Mouse (Mus musculus) granulocyte monocyte progenitor cell, adult 5-6 weeks (primary cell): ENCODE results near the gene Flot1. TPM values are rescaled to one million over a fixed set of nuclear protein-coding genes. Genes with fewer than 3 reads are reported as not detected.

Experiments
- ATAC-seq: replicated peaks from 2 replicates; pipeline ENCODE4 v1.8.0; 2016; ENCODE audit warnings: mild to moderate bottlenecking, moderate TSS enrichment, inconsistent platforms; ENCODE audit not compliant: poor library complexity, severe bottlenecking
- total RNA-seq, 2 experiments: library from RNA; stranded (forward) in 1 of 2; stranded (reverse) in 1 of 2; fragments of 200-712, 200-1000 nt in 1 of 2; fragments of >200 nt in 1 of 2; fragmentation: Nextera tagmentation in 1 of 2; gene quantifications; 2 replicates each; pipeline ENCODE4 v1.2.3; 2014 to 2017

Gene Flot1
- total RNA-seq (2014; fragmentation: Nextera tagmentation) = 66.8 and 109 TPM in 2 replicates
- 58.3 and 63.6 TPM in 2 replicates for total RNA-seq (2017)

DNA sequence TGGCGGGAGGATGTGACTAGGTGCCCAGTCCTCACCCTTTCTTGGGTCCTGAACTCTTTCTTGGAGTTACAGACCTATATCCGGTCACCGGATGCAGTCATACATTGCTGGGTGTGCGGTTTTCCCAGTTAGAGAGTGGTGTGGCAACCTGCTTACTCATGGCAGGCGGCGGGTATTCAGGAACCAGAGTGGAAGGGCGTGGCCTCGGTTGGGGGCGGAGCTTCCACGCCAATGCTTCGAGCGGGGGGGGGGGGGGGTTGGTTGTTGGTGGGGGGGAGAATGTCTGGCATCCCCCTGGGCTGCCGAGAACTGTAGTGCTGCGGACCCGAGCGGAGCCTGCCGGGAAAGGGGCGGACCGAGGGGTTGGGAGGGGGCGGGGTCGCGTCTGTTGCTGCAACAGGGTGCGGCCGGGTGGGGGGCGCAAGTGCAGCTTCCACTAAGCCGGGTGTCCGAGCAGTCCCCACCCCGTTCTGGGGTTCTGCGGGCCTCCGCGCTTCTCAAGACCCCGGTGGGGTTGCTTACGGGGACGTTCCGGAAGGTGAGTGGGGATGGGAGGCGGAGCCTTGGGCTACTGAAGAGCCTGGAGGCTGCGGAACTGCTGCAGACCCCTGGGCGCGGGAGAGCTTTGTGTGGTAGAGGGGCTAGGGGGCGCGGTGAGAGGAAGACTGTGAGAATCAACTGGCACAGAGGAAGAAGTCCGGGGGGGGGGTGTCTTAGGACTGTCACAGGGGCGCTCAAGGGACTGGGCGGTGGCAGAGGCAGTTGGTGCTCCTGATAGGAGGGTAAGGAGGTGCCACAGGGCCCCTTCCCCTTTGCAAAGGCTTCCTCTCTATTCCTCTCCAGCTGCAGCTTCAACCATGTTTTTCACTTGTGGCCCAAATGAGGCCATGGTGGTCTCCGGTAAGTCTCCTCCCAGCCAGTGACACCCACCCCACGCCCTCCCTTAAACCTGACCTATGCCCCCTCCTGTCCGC, at the start of gene Flot1:
Flot1 (plus strand) TSS at position 267 of the 974 bp plus-strand sequence.
- ATAC-seq = peak; percentile 65

DNA sequence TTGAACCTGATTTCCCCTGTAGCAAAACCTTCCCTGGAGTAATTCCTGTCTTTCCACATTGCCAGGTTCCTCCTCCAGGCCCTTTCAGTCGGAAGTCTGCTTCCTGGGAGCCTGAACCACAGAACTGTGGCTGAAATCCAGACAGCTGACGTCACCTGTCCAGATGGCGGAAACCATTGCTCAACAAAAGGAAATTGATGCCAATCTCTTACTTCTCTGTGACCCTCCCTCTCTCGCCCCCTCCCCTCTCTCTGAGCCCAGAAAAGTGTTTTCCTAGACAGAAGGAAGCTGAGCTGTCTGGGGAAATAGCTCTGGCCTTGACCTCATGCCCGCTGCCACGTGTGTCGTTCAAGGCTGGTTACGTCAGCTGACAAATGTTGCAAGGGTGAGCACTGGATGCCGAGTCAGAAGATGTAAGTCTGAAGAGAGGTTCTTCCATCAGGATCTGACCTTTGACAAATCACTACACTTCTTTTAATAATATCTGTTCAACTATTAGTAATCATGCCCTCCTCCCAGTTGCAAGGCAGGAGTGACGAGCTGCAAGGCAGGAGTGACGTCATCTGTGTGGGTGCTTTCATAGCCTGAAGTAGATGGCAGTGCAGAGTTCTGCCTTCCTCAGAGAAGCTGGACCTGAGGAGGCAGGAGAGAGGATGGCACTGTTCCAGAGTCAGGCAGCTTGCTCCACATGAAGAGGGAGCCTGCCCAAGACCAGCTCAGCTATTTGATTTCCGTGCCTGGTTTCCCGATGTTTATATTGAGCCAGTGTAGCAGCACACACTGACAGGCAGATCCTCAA, 46.0 kb upstream of the Flot1 start:
- peak; percentile 78 for ATAC-seq

DNA sequence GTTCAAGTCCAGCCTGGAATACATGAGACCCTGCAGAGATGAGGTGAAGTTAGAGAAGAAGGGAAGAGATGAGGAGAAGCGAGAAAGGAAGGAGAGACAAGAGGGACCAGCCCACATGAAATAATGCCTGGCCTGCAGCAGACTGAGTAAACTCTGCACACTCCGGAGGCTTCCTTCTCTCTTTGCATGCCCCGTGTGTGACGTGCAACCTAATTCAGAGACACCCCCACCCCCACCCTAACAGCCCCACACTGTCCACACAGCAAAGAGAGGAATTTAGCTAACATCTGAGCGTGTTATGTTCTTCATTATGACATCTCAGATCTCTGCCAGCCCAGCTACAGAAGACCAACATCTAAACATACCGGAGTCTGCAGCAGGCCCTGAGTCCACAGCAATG, 44.1 kb upstream of the Flot1 start:
- ATAC-seq = no peak

DNA sequence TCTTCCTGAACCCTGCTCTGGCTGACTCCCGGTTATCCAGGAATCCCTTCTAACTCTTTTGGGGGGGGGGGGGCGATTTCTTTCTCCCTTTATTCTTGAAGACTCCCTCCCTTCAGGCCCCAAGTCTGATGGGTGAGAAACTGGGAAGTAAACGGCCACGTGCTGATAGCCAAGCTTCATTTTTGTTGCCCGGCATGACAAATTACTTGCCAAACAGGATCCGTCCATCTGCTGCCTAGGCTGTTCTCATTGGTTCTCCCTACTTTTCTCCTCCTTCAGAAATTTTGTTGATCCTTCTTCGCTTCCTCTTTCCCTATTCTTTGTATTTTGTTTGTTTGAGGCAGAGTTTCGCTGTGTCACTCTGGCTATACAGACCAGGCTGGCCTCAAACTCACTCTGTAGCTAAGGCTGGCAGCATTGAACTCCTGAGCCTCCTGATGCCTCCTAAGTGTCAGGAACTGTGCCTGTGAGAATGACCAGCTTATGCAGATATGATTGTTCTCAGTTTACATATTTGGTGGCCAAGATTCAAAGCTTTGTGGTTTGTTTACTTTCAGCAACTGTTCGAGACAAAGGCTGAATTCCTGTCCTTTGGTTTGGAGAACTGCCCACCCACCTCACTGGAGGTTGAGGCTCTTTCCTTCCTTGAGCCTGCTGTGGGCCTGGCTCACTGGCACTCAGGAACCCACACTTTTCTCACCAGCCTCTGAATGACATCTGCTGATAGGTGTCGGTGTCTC, 43.4 kb upstream of the Flot1 start:
- peak; percentile 21 for ATAC-seq

DNA sequence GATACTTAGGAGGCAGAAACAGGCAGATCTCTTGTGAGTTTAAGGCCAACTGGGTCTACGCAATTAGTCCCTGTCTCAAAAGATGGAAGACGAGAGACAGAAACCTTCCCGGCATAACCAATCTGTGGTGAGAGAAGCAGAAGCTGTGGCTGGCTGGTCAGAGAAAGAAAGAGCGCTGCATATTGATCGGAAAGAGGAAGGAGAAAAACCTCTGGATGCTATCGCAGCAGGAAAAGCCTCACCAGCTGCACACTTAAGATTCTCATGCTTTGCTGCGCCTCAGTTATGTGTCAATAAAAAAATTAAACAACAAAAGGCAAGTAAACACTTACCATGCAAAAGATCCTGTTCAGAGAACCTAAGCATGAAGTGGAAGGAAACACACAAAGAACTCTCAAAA, 42.7 kb upstream of the Flot1 start:
- peak; percentile 46 for ATAC-seq

DNA sequence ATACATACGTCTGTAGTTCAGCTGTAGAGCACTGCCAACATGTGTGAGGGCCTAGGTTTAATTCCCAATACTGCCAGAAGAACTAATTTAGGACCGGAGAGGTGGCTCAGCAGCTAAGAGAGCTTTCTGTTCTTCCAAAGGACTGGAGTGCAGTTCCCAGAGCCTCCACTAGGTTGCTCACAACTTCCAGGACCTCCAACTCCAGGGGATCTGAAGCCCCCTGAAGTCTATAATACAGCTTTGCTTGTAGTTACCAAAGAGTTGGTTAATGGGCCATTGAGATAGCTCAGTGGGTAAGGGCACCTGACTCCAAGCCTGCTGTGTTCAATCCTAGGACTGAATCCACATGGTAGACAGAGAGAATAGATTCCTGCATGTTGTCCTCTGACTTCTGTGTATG, 40.6 kb upstream of the Flot1 start:
- ATAC-seq = no peak

DNA sequence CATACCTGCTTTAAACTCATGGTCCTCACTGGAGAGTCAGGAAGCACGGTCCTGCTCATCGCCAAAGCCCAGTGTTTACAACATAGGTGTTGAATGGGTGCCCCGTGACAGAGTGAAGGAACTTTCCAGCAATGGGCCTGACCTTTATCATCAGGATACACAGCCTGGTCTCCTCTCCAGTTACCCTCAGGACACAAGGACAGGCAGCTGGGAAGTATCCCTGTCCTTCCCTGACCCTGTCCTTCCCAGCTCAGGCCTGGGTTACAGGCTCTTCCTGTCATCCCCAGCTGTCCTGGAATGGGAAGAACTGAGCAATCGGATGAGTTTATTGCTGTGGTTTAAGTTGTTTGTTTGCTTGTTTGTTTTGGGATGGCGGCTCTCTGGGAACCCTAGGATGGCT, 40.1 kb upstream of the Flot1 start:
- ATAC-seq = no peak

DNA sequence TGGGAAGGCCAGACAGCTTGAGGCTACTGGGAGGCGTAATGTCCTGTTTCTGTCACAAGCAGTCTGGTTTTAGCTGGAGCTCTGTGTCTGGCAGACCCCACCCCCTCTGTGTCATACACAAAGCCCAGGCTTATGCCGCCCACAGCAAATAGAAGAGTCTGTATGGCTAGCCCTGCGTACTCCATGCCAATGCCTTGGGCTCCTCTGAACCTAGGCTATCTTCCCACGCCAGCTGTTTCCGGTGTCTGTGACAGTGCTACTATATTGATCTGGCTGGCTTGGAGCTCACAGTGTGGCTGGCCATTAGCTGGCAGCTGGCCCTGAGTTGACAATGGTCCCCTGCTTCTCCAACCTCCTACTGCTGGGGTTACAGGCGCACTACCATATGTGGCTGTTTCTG, 39.1 kb upstream of the Flot1 start:
- ATAC-seq = peak; percentile 26

DNA sequence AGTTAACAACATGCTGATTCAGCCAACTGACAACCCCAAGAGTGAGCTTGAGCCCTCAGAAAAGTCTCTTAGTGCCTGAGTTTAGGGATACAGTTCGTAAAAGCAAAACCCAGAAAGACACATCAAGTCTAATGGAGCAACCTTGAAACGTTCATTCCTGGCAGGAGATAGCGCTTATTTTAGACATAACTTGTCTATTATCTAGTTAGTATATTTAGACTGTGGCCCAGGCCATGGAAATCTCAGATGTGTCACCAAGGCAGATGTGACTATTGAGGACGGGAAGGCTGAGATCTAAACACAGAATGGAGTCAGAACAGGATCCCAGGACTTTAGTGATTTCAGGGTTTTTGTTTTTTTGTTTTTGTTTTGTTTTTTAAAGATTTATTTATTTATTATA, 37.9 kb upstream of the Flot1 start:
- no peak for ATAC-seq

DNA sequence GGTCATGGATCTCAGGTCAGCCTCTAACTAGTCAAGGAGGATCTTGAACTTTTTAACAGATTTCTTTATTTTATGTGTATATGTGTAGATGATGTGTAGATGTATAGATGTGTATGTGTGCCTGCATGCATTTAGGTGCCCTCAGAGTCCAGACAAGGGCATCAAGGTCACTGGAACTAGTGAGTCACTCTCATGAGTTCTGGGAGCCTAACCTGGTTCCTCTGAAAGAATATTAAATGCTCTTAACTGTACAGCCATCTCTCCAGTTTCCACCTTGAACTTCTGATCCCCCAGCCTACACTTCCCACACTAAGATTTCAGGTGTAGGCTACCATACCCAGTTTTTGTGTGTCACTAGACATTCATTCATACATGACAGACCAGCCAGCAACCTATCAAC, 35.5 kb upstream of the Flot1 start:
- ATAC-seq = no peak

DNA sequence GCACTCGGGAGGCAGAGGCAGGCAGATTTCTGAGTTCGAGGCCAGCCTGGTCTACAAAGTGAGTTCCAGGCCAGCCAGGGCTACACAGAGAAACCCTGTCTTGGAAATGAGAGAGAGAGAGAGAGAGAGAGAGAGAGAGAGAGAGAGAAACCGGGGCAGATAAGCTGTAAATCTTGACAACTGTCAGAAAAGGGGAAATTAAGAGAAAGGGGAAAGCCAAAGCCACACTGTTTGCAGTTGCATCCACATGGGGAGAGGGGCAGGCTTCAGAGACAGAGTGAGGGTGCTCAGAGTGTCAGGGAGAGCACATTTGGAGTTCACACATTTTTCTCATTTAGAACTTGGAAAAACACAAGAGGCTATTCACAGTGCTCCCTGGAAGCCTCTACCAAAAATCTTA, 35.0 kb upstream of the Flot1 start:
- ATAC-seq = peak; percentile 79

DNA sequence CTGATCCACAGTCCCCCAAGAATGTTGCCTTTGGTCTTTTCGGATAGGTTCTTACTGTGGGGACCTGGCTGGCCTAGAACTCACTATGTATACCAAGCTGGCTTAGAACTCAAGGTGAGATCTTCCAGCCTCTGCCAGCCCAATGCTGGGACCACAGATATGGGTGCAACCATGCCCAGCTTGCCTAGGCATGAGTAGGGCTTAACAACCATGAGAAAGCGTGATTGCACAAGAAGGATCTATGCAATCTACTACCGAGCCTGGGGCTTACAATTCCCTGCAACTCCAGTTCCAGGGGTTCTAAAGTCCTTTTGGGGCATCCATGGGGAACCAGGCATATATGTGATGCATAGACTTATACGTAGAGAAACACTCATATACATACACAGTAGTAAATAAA, 32.1 kb upstream of the Flot1 start:
- peak; percentile 52 for ATAC-seq

DNA sequence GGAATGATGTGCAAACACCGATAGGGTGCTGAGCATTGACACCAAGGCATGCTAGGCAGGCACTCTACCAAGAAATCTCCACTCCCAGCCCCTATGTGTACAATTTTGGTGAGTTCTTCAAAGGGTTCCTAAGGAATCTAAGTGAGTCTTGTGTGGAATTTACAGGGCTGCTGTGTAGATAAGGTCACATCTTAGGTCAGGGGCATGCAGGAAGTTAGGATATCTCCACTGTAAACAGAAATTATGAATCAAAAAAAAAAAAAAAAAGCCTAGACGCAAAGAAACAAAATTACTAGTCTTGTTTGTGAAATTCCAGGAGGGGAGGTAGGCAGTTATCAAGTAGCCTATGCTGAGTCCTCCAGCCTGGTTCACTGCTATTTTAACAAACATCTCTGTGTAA, 30.2 kb upstream of the Flot1 start:
- ATAC-seq = no peak

DNA sequence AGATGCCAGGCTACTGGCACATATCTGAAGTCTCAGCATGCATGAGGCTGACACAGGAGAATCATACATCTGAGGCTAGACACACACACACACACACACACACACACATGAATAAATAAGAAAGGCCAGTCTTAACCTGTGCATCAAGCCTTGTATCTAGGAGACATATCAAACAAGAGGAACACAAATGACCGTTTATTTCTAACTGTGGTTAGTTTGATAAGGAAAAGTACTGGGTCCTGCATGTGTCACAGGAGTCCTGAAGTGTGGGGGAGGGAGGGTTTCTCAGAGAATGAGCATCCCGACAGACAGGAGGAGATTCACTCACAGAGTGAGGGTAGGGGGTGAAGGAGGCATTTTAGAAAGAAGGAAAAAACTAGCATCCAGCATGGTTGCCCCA, 27.9 kb upstream of the Flot1 start:
- ATAC-seq = peak; percentile 21; the same call in 1 of the 2 replicates

DNA sequence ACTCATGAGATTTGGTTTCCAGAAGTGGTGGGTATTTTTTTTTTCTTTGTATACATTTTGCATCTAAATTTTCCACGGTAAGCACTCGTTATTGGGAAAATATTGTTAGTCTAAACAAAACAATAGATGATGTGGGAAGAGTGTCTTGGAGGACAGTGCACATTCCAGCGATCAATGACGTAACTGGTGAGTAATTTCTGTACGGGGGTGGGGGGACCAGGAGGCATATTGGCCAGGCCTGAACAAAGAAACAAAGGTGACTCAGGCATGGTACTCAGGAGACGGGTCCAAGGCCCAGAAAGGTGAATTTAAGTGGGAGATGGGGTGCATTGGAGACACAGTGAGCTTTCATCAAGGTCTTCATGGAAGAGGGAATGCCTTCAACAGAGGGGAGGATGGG, 27.4 kb upstream of the Flot1 start:
- ATAC-seq = no peak

DNA sequence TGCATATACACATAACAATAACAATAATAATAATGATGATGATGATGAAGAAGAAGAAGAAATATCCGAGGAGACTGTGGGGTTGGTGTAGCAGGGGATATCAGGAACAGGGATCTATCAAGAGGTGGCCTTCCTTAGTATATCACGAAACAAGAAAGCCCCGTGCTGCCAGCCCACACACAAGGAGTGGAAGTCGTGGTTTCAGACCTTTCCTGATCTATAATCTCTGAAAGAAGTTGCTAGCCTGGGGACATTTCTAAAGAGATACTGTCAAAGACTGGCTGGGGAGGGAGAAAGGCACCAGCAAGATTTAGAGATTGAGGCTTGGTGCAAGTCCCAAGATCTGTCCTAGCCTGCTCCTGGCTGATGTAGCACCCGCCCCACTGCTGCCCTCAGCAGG, 26.2 kb upstream of the Flot1 start:
- ATAC-seq = no peak

DNA sequence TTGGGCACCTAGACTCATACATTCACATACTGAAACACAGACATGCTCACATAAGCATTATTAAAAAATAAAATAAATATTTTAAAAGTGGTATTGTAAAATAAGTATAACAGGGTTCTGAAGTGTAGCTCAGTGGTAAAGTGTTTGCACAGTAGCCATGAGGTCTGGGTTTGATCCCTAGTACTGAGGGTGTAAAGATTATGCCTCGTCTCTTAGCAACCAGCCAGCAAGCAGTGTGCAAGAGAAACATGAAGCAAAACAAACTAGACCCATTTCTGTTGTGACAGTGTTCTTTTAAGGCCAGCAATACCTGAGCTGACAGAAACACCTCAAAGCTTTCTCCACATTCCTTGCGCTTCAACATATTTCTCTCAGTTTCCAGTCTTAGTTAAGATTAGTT, 22.1 kb upstream of the Flot1 start:
- no peak for ATAC-seq

DNA sequence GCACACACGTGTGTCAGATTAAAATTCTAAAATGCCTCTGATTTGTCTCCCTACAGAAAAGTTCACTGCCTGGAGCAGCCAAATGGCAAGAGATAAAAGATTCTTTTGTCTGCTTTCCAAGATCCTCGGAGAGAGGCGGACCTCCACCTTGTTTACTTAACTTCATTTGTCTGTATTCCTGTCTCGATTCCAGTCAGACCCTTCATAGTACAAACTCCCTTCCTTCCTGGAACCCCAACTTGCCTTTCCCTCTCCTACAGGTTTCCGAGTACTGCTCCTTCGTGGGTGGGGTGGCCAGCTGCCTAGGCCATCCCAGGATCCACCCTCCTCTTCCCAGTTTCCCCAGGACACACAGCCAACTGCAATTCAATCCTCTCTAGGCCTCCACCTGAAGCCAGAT, 20.0 kb upstream of the Flot1 start:
- no peak for ATAC-seq

DNA sequence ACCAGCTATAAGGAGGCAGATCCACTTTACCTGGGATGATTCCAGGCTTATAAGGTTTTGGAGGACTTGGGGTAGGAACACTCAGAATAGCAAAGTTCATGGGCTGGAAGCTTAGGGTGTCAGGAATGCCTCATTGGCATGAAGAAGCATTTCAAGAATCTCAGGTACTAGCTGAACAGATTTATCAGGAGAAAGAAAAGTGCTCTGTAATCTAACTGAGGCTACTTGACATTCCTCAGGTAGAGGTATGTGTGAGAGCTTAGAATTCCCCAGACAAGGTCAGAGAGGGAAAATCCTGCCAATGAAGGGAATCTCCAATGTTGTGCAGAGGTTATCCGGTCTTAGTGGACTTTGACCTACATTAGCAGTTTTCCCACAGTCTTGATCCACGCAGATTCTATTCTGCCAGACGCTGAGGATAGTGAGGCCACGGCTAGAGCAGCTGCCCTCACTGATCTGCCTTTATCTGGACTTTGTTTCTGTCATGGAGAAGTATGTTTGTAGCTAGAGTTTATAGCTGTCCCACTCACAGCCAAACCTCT, 19.1 kb upstream of the Flot1 start:
- ATAC-seq = no peak

DNA sequence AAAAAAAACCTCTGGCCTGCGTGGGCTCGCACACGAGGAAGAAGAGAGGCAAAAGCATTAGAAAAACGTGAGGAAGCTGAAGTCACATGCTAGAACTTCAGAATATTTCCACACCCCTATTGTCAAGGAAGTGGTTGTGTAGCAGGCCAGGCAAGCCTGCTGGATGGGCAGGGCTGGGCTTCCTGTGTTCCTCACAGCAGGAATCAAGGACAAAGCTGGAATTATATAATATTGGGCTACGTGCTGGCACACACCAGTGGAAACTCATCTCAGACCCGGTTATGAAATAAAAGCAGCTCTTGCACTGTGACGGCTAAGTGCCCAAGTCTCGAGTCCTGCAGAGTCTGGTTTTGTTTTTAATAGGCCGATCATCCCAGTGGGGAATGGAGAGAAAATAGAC, 15.0 kb upstream of the Flot1 start:
- ATAC-seq = peak; percentile 76
